Mouse (Mus musculus): ENCODE data around the gene Trak1.

Gene Trak1

GRCm38 (mm10) chr9:121297171-121298064 lies at the start of gene Trak1:
Gene Trak1, plus strand, starts transcription at chr9:121297502.
- DNase-seq, result peak; percentile 82

DNA sequence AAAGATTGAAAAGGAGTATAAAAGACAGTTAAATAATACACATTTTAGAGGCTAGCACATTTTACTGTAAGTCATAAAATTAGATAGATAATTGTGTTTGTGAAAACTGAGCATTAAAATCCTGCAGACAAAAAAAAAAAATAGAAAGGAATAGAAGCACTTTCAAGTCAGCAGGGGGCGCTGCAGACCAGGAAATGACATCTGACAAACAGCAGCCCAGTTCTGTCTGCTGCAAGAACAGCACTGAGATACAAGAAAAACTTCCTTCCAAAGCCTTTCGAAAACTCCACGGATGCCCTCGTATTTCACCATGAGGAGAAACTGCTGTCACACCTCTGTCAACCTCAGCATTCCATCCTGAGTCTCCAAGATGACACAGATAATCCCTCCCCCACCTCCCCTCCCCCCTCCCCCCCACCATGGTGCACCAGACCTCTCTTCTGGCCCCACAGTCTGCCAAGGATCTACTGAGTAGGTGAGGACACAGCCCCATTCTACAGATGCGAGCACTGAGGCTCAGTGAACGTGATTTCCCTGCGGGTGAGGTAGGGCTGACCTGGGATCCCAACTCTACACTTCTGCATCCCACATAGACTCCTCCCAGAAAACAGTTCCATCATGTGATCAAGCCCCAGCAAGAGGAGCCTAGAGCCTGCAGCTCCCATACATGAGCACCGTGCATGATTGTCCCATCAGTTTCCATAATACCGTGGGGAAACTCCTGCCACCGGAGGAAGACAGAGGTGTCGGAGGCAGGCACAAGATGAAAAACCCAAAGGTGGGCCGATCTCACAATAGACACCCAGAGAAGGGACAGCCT lies 49.1 kb upstream of the Trak1 start:
- DNase-seq, result peak; percentile 94

DNA sequence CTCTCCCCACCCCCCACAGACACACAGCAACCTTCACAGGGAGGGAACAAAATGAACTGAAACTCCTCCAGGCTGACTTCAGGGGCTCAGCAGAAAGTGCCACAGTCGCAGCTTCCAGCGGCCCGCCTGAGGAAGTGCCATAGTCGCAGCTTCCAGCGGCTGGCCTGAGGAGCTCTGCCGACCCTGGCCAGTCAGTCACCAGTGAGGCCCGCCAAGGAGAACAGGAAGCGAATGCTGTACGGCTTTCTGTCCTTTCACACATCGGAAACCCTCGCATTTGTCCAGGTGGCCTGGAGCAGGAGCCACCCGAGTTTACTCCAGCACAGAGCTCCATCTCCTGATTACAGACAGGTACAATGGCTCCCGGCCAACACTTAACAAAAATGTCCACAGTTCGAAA lies 47.5 kb upstream of the Trak1 start:
- DNase-seq, result peak; percentile 30

GRCm38 (mm10) chr9:121250854-121251253 lies 46.4 kb upstream of the Trak1 start:
- peak; percentile 4 for DNase-seq

GRCm38 (mm10) chr9:121253983-121254382 lies 43.3 kb upstream of the Trak1 start:
- DNase-seq, result no peak

GRCm38 (mm10) chr9:121254761-121255160 lies 42.5 kb upstream of the Trak1 start:
- no peak for DNase-seq

GRCm38 (mm10) chr9:121257106-121257505 lies 40.2 kb upstream of the Trak1 start:
- no peak for DNase-seq

DNA sequence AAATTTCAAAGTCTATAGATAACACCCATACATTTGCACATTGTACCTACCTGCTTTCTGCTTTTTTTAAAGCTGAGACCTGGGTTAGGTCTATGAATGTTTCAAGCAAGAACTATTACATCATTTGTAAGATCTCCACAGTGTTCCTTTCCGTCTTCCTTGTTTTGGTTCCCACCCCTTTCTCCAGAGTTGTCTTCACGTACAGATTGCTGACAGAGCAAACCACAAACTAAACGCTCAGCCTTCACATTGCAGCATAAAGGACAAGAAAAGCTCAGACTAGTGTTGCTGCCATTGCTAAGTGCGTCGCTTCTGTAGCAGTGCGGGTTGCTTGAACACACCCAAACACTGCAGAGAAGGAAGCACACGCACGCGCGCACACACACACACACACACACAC lies 32.0 kb upstream of the Trak1 start:
- no peak for DNase-seq

DNA sequence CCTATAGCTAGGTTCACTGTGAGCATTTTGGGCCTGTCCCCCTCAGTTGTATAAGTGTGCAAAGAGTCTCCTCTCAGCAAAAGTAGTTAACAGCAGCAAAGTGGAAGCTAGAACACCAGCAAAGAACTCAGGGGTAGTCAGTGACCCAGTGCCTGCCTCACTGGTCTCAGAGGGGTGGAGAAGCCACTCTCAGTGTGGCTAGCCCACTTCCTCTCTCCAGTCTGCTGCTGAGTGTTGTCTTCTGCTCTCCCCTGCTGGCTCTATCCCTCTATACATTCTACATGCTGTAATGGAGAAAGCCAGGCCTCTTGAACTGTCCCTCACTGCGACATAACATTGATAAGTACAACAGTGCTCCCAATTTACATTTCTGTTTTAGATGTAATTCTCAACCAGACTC lies 26.2 kb upstream of the Trak1 start:
- no peak for DNase-seq

DNA sequence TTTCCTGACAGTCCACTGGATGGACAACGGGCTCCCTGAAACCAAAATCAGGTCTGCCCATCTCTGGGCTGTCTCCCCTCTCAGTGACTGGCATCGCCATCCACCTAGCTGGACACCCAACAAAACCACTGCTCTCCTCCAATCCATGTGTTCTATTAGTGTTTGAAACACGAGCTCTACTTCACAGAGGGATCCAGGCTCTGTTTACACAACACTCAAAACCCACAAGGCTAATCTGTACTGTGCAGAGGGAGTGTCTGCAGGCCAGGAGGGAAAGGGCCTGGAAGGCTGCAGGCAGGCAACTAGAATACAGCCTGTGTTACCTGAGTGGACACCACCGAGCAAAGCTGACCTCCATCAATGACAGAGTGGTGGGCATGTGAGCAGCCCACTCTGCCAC lies 25.7 kb upstream of the Trak1 start:
- no peak for DNase-seq

GRCm38 (mm10) chr9:121276745-121277117 lies 20.6 kb upstream of the Trak1 start:
- no peak for DNase-seq

DNA sequence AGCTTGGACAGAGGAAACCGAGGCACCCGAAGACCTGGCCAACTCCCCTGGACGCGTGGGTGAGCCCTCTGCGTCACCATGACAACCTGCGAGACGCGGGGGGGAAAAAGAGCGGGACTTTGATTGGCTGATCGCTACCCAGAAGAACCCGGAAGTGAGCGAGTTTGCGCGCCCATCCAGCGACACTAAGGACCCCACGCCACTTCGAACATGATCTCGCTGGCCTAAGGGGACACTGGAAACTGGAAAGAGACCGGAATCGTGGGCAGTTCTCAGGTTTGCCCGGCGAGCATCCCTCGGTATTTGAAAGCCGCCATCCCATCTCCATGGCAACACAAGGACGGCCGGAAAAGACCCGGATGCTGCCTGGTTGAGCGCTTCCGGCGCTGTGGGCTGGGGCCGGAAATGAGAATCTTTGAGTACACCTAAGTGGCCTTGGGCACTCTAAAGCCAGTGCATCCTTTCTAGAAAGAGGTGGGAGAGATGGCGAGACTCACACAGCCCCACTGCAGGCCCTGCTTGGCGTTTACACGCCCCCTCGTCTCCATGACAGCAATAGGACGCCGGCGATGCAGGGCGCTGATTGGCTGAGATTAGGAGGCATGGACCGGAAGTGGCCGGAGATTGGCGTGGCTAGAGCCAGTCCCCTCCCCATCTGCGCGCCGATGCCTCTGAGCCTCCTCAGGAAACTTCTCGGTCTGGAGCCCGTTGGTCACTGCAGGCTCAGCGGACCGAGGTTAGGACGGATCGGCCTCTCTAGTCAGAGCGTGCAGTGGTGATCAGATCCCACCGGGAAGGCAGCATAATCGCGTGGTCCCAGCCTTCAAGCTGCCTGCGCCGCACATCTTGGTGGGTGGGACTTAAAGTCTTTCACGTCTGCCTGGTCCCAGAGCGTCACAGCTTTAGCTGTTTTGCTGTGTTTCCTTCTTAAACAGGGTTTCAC lies 19.9 kb upstream of the Trak1 start, which contains the start of gene Ulk4:
Gene Ulk4 (minus strand): TSS at position 80 of the 943 bp plus-strand sequence.
- DNase-seq, result peak; percentile 96

DNA sequence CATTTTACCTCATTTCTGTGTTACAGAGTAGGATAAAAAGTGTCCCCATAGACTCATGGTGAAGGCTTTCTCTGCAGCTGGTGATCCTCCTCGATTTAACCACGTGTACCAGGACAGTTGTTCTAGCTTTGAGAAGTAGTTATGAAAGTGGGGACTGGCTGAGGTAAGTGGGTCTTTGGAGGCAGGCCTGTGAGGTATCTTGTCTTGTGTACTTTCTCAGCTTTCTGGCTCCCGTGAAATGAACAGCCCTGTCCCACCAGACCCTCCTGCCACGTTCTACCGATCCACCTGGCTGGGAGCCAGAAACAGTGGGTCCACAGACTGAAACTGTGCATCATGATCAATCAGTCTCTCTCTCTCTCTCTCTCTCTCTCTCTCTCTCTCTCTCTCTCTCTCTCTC lies 18.1 kb upstream of the Trak1 start:
- DNase-seq, result no peak

DNA sequence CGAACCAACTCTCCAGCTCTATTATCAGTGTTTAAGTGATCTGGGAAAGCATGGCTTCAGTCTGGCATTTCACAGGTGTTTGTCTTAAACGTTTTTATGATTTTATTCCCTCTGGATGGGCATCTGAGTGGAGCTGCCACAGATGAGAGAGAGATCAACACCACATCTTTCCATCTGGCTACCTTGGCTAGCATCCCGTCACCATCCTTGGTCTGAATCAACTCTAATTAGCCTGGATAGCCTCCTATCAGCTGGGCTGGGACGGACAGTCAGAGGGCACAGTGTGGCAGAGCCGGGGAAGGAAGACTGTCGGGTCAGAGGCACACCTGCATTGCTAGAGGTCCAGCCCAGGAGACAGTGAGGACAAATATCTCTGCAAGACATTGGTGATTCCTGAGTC lies 15.4 kb upstream of the Trak1 start:
- no peak for DNase-seq

- DNase-seq, result no peak
Measured at GRCm38 (mm10) chr9:121283620-121284185, 13.6 kb upstream of the Trak1 start.

GRCm38 (mm10) chr9:121284422-121284821 lies 12.9 kb upstream of the Trak1 start:
- DNase-seq, result peak; percentile 45

DNA sequence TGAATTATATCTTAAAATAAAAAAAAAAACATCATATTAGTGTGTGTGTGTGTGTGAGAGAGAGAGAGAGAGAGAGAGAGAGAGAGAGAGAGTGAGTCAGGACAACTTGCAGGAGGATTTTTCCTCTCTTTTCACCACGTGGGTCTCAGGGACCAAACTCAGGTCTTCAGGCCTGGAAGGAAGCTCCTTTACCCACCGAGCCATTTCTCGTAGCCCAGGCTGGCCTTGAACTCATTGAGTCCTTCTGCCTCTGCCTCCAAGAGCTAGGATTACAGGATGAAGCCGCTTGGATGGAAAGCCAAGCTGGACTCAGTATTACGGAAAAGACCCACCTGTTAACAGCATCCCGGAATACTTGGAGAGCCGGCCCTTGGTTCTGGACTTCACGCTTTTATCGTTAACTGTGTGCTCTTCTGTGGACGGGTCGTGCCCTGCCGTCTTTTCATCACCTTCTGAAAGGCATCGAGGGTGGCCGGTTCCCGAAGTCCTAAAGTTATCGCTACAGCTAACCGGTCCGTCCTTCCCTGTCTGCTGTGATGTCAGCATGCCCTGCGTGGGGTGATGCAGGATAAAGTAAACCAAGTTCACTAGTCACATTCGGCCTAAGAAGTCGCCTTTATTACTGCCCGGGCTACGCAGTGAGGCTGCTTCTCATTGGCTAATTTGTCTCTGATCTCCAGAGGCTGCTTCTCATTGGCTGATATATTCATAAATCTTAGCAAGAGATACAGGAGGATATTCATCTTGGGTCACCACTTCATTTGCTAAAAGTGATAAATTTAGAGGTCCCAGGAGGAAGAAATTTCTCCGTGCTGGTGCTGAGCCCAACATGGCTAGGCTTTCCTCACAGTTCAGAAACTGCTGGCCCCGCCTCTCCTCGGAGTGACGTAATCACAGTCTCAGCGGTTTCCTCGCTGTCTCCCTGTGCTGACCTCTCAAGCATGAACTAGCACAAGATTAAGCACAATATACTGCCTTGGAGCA lies 11.7 kb upstream of the Trak1 start:
- peak; percentile 88 for DNase-seq

DNA sequence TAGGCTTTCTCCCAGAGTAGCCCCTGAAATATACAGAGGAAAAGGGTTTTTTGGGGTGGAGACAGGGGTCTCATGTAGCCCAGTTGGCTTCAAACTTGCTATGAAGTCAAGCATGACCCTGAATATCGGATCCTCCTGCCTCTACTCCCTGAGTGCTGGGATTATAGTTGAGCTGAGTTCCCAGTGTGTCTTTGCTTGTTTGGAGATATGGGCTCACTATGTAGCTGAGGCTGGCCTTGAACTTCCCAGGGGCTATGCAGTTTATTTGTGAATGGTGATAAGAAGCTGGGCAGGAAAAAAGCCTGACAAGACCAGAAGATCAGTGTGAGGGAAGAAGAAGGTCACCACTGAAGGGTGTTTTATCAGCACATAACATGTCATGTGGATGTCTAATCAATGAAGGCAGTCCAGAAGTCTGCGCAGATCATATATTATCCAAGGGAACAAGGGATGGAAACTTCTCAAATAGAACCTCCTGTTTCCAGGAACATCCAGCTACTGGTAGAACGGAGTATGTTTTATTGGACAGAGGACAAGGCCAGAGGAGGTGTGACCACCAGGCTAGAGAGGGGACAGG lies 10.9 kb upstream of the Trak1 start:
- DNase-seq, result no peak

GRCm38 (mm10) chr9:121291275-121291674 lies 6.0 kb upstream of the Trak1 start:
- DNase-seq, result no peak

GRCm38 (mm10) chr9:121293187-121293586 lies 4.1 kb upstream of the Trak1 start:
- no peak for DNase-seq

DNA sequence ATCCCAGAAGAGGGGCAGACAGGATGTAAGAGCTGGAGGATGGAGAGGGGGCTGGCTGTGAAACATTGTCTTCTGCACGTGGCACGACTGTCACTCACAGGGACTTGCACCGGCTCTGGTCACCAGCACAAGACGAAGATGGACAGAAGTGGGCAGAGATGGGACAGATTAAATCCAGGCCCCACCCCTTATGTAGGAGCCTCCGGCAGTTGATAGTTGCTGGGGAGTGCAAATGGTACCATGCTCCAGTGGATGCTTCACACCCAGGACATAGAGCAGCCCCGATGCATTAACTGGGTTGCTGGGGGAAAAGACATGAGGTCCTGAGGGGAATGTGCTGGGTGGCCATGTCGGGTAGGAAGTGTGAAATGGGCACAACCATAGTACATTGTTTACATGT lies 2.1 kb upstream of the Trak1 start:
- no peak for DNase-seq
